Mouse (Mus musculus) E14TG2a.4 (cell line): ENCODE data around the gene Eif2b2.

Source experiments
- CTCF ChIP-seq: conservative IDR thresholded peaks from 2 replicates; pipeline ENCODE4 v1.5.1; 2014; ENCODE audit warnings: low read length
- NANOG ChIP-seq: IDR thresholded peaks from 2 replicates; pipeline ENCODE4 v1.6.1; 2014; ENCODE audit warnings: borderline replicate concordance, low read length, mixed read lengths
- POU5F1 ChIP-seq: IDR thresholded peaks from 2 replicates; pipeline ENCODE4 v1.6.1; 2014; ENCODE audit warnings: low read length, borderline replicate concordance

DNA sequence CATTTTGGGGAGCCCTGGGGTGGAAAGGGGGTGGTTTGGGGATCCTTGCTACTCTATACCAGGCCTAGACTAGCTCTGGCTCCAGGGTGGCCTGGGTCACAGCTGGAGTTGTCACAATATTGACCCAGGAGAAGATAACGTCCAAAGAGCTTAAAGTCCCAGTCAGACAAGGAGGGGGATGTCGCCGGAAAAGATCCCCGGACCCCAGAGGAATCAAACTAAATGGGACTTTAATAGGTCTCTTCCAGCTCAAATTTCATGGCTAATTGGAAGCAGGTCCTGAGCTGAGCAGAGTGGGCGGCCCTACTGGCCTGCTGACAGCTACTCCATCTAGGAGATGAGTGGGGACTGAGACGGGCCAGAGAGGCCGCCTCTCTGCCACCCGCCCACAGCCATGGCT is 21.3 kb upstream of the Eif2b2 start:
- no peak for TF ChIP-seq CTCF
- no peak for TF ChIP-seq NANOG
- TF ChIP-seq POU5F1, result no peak
